Mouse (Mus musculus) liver, adult (tissue): ENCODE measurements around the gene Cep104.

ENCODE experiments used
- GATA4 ChIP-seq: IDR thresholded peaks from 2 replicates; pipeline ENCODE4 v1.6.1; 2014; ENCODE audit warnings: mild to moderate bottlenecking, low read length; ENCODE audit not compliant: insufficient replicate concordance

Gene Cep104

GRCm38 (mm10) chr4:154022844-154023243, 47.9 kb downstream of the Cep104 start:
- no peak for TF ChIP-seq GATA4

GRCm38 (mm10) chr4:154023754-154024601, 49.0 kb downstream of the Cep104 start:
- peak; percentile 9; the same call in 1 of the 2 replicates for TF ChIP-seq GATA4

GRCm38 (mm10) chr4:154024729-154025521, 49.9 kb downstream of the Cep104 start:
- no peak for TF ChIP-seq GATA4

GRCm38 (mm10) chr4:154025641-154026440, 50.8 kb downstream of the Cep104 start, which contains the start of gene Smim1:
Smim1 (minus strand) TSS chr4:154026230.
- no peak for TF ChIP-seq GATA4

- TF ChIP-seq GATA4: no peak
Observed at GRCm38 (mm10) chr4:154026441-154026761, 51.4 kb downstream of the Cep104 start.

- no peak for TF ChIP-seq GATA4
Observed at GRCm38 (mm10) chr4:154028066-154028465, 53.1 kb downstream of the Cep104 start.

- no peak for TF ChIP-seq GATA4
Observed at GRCm38 (mm10) chr4:154028646-154029045, 53.7 kb downstream of the Cep104 start.

GRCm38 (mm10) chr4:154037123-154037522, 62.1 kb downstream of the Cep104 start:
- TF ChIP-seq GATA4: no peak

GRCm38 (mm10) chr4:154042577-154042976, 67.6 kb downstream of the Cep104 start, which contains the start of gene Ccdc27:
Ccdc27 (minus strand) TSS chr4:154042677.
- TF ChIP-seq GATA4: no peak

- no peak for TF ChIP-seq GATA4
Observed at GRCm38 (mm10) chr4:154045837-154046236, 70.8 kb downstream of the Cep104 start.

- TF ChIP-seq GATA4: no peak
Observed at GRCm38 (mm10) chr4:154051401-154051800, 76.4 kb downstream of the Cep104 start.

GRCm38 (mm10) chr4:154053065-154053464, 78.1 kb downstream of the Cep104 start:
- no peak for TF ChIP-seq GATA4

GRCm38 (mm10) chr4:154055482-154055881, 80.5 kb downstream of the Cep104 start:
- no peak for TF ChIP-seq GATA4

- no peak for TF ChIP-seq GATA4
Observed at GRCm38 (mm10) chr4:154056046-154056445, 81.1 kb downstream of the Cep104 start.

GRCm38 (mm10) chr4:154056661-154057060, 81.7 kb downstream of the Cep104 start:
- TF ChIP-seq GATA4: no peak

- no peak for TF ChIP-seq GATA4
Observed at GRCm38 (mm10) chr4:154057696-154058095, 82.7 kb downstream of the Cep104 start.
